Mouse (Mus musculus) forebrain, embryonic 14.5 days (tissue): ENCODE measurements around the gene Ncoa1. TPM values are rescaled to one million over a fixed set of nuclear protein-coding genes. Genes with fewer than 3 reads are reported as not detected.

ENCODE experiments used
- ATAC-seq: fragments of 200-750 bp; cut with Nextera tagmentation; 2 replicates; pipeline ENCODE4 v1.8.0; 2017; ENCODE audit warnings: mild to moderate bottlenecking, moderate library complexity
- DNase-seq: peaks from one replicate; pipeline ENCODE4 v3.0.0-alpha.2; 2015; ENCODE audit warnings: low spot score
- H3K27ac ChIP-seq: fragments of 300-500 bp; sonication (generic); 2 replicates; pipeline ENCODE4 v1.5.1; 2014; ENCODE audit warnings: low read depth, mild to moderate bottlenecking, control low read depth, low read length, moderate library complexity
- H3K27me3 ChIP-seq: fragments of 300-500 bp; sonication (generic); replicated peaks from 2 replicates; pipeline ENCODE4 v1.6.1; 2014; ENCODE audit warnings: low read length, control low read depth, mixed read lengths; ENCODE audit not compliant: control insufficient read depth, insufficient read depth
- H3K36me3 ChIP-seq: fragments of 300-500 bp; sonication (generic); 2 replicates; pipeline ENCODE4 v1.6.1; 2014; ENCODE audit warnings: low read length, control low read depth; ENCODE audit not compliant: control insufficient read depth, insufficient read depth
- H3K4me1 ChIP-seq: fragments of 300-500 bp; sonication (generic); 2 replicates; pipeline ENCODE4 v1.6.1; 2014; ENCODE audit warnings: antibody characterized with exemption, low read length, control low read depth; ENCODE audit not compliant: control insufficient read depth, insufficient read depth
- H3K4me2 ChIP-seq: fragments of 300-500 bp; sonication (generic); 2 replicates; pipeline ENCODE4 v1.6.1; 2014; ENCODE audit warnings: mild to moderate bottlenecking, control low read depth, low read length
- H3K4me3 ChIP-seq: fragments of 300-500 bp; sonication (generic); 2 replicates; pipeline ENCODE4 v1.5.1; 2014; ENCODE audit warnings: low read depth, low read length, control low read depth
- H3K9ac ChIP-seq: fragments of 300-500 bp; sonication (generic); 2 replicates; pipeline ENCODE4 v1.6.1; 2014; ENCODE audit warnings: mild to moderate bottlenecking, low read length, control low read depth, moderate library complexity
- H3K9me3 ChIP-seq: fragments of 300-500 bp; sonication (generic); replicated peaks from 2 replicates; pipeline ENCODE4 v1.6.1; 2016; ENCODE audit warnings: low read length, control low read depth, mixed read lengths; ENCODE audit not compliant: control insufficient read depth
- WGBS: fragments of 180-500 bp; shearing (Covaris S2); extraction: QIAGEN DNeasy Blood & Tissue Kit; methylation state at CpG from one replicate; pipeline ENCODE4 v1.1.7; 2014; 5-methylcytosine and 5-hydroxymethylcytosine counted together
- polyA plus RNA-seq: library from polyadenylated mRNA; unstranded; fragments of >200 nt; fragmentation: Nextera tagmentation; extraction: Ambion mirVana; gene quantifications from 2 replicates; pipeline ENCODE4 v1.2.1, GENCODE M21; 2014

The Ncoa1 gene
- polyA plus RNA-seq, 1 experiment from 2014 or later, result 17.8 TPM

GRCm38 (mm10) chr12:4506810-4507430 lies 29.9 kb upstream of the Ncoa1 start:
- no peak overlapping the region for H3K4me3 ChIP-seq
- peaks cover 10% of the 10 kb centered on the region; the same call in 1 of the 2 replicates for H3K4me1 ChIP-seq
- H3K27ac ChIP-seq, result no peak overlapping the region
- H3K9ac ChIP-seq, result no peak overlapping the region
- H3K9me3 ChIP-seq, result no peaks in the 10 kb centered on the region
- ATAC-seq, result no peak
- no peak for DNase-seq
- WGBS, result 31% methylated on average over 7 of the region's 7 CpGs
- no peaks in the 10 kb centered on the region for H3K36me3 ChIP-seq
- H3K27me3 ChIP-seq, result no peaks in the 10 kb centered on the region
- H3K4me2 ChIP-seq, result no peak overlapping the region

GRCm38 (mm10) chr12:4505298-4505697 lies 28.3 kb upstream of the Ncoa1 start:
- Histone ChIP-seq H3K4me1 (peaks cover 12% of the 10 kb centered on the region; the same call in 1 of the 2 replicates), H3K27me3 (no peaks in the 10 kb centered on the region), H3K9me3 (no peaks in the 10 kb centered on the region), H3K9ac (no peak overlapping the region), H3K36me3 (no peaks in the 10 kb centered on the region), H3K27ac (no peak overlapping the region), H3K4me2 (no peak overlapping the region), H3K4me3 (no peak overlapping the region)
- DNase-seq (no peak), ATAC-seq (no peak)
- 88% methylated on average over 6 of the region's 6 CpGs for WGBS

- Histone ChIP-seq H3K36me3 (no peaks in the 10 kb centered on the region), H3K4me3 (no peak overlapping the region), H3K9me3 (no peaks in the 10 kb centered on the region), H3K27me3 (no peaks in the 10 kb centered on the region), H3K4me2 (no peak overlapping the region), H3K4me1 (peaks cover 9% of the 10 kb centered on the region; the same call in 1 of the 2 replicates), H3K27ac (peak overlapping the region; percentile 49; the same call in 1 of the 2 replicates), H3K9ac (no peak overlapping the region)
- ATAC-seq (0 out of 2 replicates have a peak, but pooled peaks have one; percentile 25), DNase-seq (peak; percentile 68)
- WGBS, result 29% methylated on average over 2 of the region's 2 CpGs
These were observed 26.8 kb upstream of the Ncoa1 start for GRCm38 (mm10) chr12:4503673-4504326.

- Histone ChIP-seq H3K27ac (peak overlapping the region; percentile 60), H3K4me3 (no peak overlapping the region), H3K4me2 (no peak overlapping the region), H3K27me3 (no peaks in the 10 kb centered on the region), H3K9me3 (no peaks in the 10 kb centered on the region), H3K4me1 (0 out of 2 replicates have a peak, but pooled peaks cover 2% of the 10 kb centered on the region), H3K36me3 (no peaks in the 10 kb centered on the region), H3K9ac (no peak overlapping the region)
- 0 out of 2 replicates have a peak, but pooled peaks have one; percentile 50 for ATAC-seq
- DNase-seq, result peak; percentile 58
- 30% methylated on average over 3 of the region's 3 CpGs for WGBS
These were observed 24.9 kb upstream of the Ncoa1 start for GRCm38 (mm10) chr12:4501916-4502315.

- H3K27me3 ChIP-seq, result no peaks in the 10 kb centered on the region
- no peak overlapping the region for H3K27ac ChIP-seq
- no peak for DNase-seq
- no peak overlapping the region for H3K4me3 ChIP-seq
- no peak overlapping the region for H3K4me2 ChIP-seq
- H3K4me1 ChIP-seq, result 0 out of 2 replicates have a peak, but pooled peaks cover 2% of the 10 kb centered on the region
- H3K9me3 ChIP-seq, result no peaks in the 10 kb centered on the region
- no peak overlapping the region for H3K9ac ChIP-seq
- H3K36me3 ChIP-seq, result no peaks in the 10 kb centered on the region
- no peak for ATAC-seq
- 99% methylated on average over 4 of the region's 4 CpGs for WGBS
These were observed 23.5 kb upstream of the Ncoa1 start for GRCm38 (mm10) chr12:4500516-4500915.

GRCm38 (mm10) chr12:4499651-4500175 lies 22.7 kb upstream of the Ncoa1 start:
- DNase-seq, result no peak
- no peaks in the 10 kb centered on the region for H3K36me3 ChIP-seq
- H3K4me2 ChIP-seq, result no peak overlapping the region
- H3K4me1 ChIP-seq, result 0 out of 2 replicates have a peak, but pooled peaks cover 2% of the 10 kb centered on the region
- H3K9me3 ChIP-seq, result no peaks in the 10 kb centered on the region
- H3K27ac ChIP-seq, result no peak overlapping the region
- no peak overlapping the region for H3K4me3 ChIP-seq
- no peak for ATAC-seq
- no peak overlapping the region for H3K9ac ChIP-seq
- WGBS, result 80% methylated on average over 3 of the region's 3 CpGs
- H3K27me3 ChIP-seq, result no peaks in the 10 kb centered on the region

- no peak for ATAC-seq
- H3K27me3 ChIP-seq, result no peaks in the 10 kb centered on the region
- 78% methylated on average over 6 of the region's 6 CpGs for WGBS
- no peak for DNase-seq
- no peak overlapping the region for H3K4me3 ChIP-seq
- H3K4me2 ChIP-seq, result no peak overlapping the region
- no peak overlapping the region for H3K9ac ChIP-seq
- no peak overlapping the region for H3K27ac ChIP-seq
- H3K36me3 ChIP-seq, result no peaks in the 10 kb centered on the region
- no peaks in the 10 kb centered on the region for H3K9me3 ChIP-seq
- H3K4me1 ChIP-seq, result no peaks in the 10 kb centered on the region
These were observed 11.4 kb upstream of the Ncoa1 start for GRCm38 (mm10) chr12:4488411-4488810.

GRCm38 (mm10) chr12:4483386-4483785 lies 6.4 kb upstream of the Ncoa1 start:
- no peaks in the 10 kb centered on the region for H3K27me3 ChIP-seq
- H3K27ac ChIP-seq, result no peak overlapping the region
- H3K4me1 ChIP-seq, result no peaks in the 10 kb centered on the region
- no peak overlapping the region for H3K9ac ChIP-seq
- no peaks in the 10 kb centered on the region for H3K9me3 ChIP-seq
- no peak overlapping the region for H3K4me2 ChIP-seq
- DNase-seq, result peak; percentile 50
- no peaks in the 10 kb centered on the region for H3K36me3 ChIP-seq
- WGBS, result 76% methylated on average over 4 of the region's 4 CpGs
- ATAC-seq, result peak; percentile 73; the same call in 1 of the 2 replicates
- H3K4me3 ChIP-seq, result no peak overlapping the region

- Histone ChIP-seq H3K36me3 (no peaks in the 10 kb centered on the region), H3K4me3 (no peak overlapping the region), H3K4me1 (no peaks in the 10 kb centered on the region), H3K9me3 (no peaks in the 10 kb centered on the region), H3K27ac (no peak overlapping the region), H3K9ac (no peak overlapping the region), H3K4me2 (no peak overlapping the region), H3K27me3 (no peaks in the 10 kb centered on the region)
- 55% methylated on average over 5 of the region's 5 CpGs for WGBS
- no peak for ATAC-seq
- DNase-seq, result peak; percentile 41
These were observed 4.7 kb upstream of the Ncoa1 start for GRCm38 (mm10) chr12:4481687-4482086.
